Mouse (Mus musculus): ENCODE measurements around the gene Mllt11. TPM values are rescaled to one million over a fixed set of nuclear protein-coding genes. Genes with fewer than 3 reads are reported as not detected.
A peak's percentile ranks its signal among the peaks of the same experiment; 100 is the strongest.

Mllt11 gene
- polyA plus RNA-seq, 1 experiment, result 388 TPM

- peak; percentile 46 to 75 for DNase-seq (ENCODE audit: extremely low spot score in 1 of 2, low spot score in 1 of 2)
Observed at GRCm38 (mm10) chr3:95246465-95247231, 14.7 kb upstream of the Mllt11 start.

GRCm38 (mm10) chr3:95243086-95243485 is 11.1 kb upstream of the Mllt11 start:
- DNase-seq (ENCODE audit: extremely low spot score in 1 of 2, low spot score in 1 of 2), result no peak

DNA sequence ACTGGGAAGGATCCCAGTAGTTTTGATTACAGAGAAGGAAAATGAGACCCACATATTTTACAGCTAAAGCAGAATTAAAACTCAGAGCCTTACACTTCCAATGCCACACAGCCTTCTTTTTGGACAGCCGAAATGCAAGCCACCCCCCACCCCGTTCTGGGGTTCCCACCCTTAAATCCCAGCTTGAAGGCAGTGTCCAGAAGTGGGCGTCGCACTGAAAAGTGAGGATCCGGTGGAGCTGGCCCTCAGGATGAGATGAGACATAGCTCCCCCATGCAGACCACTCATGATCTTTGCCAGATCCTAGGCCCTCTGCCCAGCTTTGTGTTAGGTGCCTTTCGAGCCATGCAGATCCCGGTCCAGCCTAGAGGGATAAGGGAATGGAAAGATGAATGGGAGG is 9.5 kb upstream of the Mllt11 start, which contains the start of gene Gm128:
Gene Gm128 (minus strand): TSS at position 101 of the 400 bp plus-strand sequence.
- DNase-seq (ENCODE audit: extremely low spot score in 1 of 2, low spot score in 1 of 2), result no peak

DNA sequence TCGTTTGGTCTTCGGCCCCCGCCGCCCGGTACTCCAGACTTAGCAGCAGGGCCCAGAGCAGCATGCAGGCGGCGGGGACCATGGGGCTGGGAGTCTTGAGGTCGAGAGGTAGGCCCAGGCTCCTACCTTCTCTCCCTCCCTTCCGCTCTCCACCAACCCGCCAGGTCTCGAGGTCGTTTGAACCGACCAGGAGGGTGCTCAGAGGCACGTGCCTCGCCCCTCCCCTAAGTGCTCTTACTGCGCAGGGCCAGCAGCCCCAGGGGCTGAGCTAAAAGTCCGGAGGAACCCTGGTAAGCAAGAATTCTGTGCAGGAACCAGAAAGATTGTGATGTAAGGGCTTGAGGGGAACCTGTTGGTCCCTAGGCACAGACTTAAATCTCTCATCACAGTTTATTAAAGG is 8.9 kb upstream of the Mllt11 start:
- no peak for DNase-seq (ENCODE audit: extremely low spot score in 1 of 2, low spot score in 1 of 2)

DNA sequence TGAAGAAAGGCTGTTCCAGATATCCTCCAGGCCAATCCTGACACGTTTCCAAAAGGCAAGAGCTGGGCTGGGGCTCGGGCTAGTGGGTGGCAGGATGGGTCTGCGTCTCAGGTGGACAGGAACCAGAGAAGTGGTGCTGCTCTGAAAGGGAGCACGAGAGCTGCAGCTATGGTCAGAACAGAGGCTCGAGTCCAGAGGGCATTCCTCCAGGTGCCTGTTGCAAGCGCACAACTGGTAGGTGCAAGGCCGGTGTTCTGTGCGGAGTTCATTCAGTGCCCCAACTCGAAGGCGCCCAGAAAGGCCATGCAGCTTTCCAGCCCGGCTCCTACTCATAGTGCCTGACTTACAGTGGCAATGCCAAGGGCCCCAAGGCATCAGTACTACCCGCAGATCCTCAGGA is 8.0 kb upstream of the Mllt11 start:
- DNase-seq (ENCODE audit: extremely low spot score in 1 of 2, low spot score in 1 of 2), result no peak

DNA sequence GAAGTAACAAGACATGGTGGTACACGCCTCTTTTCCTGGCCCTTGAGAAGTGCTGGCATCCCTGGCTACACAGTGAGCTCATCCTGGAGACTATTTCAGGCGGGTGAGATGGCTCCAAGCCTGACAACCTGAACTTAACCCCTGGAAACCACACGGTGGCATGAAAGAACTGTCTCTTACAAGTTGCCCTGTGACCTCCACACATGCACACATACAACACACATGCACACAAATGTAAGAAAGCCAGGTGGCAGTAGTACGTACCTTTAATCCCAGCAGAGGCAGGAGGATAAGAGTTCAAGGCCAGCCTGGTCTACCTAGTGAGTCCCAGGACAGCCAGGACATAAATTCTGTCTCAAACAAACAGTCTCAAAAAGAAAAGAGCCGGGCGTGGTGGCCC is 7.1 kb upstream of the Mllt11 start:
- DNase-seq (ENCODE audit: extremely low spot score in 1 of 2, low spot score in 1 of 2), result no peak

DNA sequence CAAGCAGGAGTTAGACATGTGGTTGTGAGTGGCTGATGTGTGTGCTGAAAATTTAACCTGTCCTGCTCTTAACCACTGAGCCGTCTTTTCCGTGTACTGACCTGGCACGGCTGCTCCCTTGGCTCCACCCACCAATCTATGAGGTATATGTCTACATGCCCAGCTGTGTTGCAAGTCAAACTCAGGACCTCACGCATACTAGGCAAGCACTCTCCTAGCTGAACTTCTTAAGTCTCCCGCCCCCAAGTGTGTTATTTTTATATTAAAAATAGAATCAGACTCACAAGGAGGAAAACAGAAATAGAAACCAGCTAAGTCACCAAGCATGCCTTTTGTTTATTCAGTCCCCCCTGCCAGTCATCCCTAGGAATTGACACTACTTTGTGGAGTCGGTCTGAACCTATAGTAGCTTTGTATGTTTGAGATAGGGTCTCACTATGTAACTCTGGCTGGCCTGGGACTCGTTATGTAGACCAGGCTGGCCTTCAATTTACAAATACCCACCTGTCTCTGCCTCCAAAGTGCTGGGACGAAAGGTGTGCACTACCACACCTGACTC is 5.6 kb upstream of the Mllt11 start:
- DNase-seq (ENCODE audit: extremely low spot score in 1 of 2, low spot score in 1 of 2), result no peak

GRCm38 (mm10) chr3:95235386-95236301 is 3.7 kb upstream of the Mllt11 start:
- DNase-seq (ENCODE audit: extremely low spot score in 1 of 2, low spot score in 1 of 2), result no peak

DNA sequence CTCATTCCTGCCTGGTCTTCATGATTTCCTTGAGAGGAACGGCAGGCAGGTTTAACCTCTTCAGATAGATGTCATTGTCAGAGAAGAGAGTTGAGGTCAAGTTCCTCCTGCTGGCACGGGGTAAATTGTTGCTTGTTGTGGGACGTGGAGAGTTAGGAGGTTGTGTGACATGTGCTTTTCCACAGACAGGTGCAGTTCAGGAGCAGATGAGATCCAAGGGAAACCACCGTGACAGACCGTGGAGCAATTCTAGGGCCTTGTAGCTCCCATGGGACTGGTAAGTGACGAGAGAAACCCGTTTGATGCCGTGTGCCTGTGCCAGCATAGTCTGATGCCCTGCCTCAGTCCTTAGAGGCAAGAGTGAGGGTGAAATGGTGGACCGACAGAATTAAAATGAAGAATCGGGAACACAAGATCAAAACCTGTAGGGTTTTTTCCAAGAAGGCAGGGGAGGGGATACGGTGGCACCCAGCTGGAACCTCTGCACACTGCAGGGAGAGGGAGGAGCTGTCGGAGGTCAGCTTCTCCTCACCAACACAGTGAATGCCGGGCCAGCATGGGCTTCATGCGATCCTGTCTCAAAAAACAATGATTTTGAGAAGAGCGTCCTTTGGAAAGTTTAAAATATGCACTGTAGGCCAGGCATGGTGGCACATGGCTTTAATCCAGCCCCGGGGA is 1.5 kb upstream of the Mllt11 start:
- no peak for DNase-seq (ENCODE audit: extremely low spot score in 1 of 2, low spot score in 1 of 2)

- DNase-seq (ENCODE audit: extremely low spot score in 1 of 2, low spot score in 1 of 2), result no peak
Observed at GRCm38 (mm10) chr3:95232771-95233170, 800 bp upstream of the Mllt11 start.

DNA sequence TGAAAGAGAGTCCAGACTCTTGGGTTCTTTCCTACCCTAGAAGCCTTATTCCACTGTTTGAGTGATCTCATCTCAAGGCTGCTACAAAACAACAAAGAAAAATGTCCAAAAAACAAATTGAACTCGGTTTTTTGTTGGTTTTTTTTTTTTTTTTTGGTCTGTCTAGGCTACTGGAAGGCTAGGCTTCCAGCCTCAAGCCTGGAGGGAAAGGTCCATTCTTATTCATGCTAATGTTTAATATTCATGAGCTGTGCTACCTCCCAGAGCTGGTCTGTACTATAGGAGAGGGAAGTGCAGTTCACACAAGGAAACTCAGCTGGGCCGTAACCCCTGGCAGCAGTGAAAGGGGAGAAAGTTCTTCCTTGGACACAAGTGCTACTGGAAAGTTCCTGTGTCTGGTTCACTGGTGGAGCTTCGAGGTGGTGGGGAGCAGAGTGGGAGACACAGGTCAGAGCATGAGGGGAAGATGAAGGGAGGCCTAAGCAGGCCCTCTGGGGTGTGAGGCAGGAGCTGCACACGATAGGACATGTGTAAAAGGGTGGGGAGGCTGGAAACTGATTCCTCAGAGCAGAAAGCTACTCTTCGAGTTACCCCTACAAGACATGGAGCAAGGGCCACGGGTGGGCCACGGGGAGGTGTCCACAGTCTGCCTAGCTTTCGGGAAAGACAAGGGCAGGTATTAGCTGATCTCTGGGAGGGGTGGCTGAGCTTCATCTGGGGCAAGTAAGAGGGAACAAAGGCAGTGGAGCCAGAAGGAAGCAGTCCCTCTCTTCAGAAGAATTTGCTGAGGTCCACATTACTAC is 1.3 kb downstream of the Mllt11 start:
- DNase-seq (ENCODE audit: extremely low spot score in 1 of 2, low spot score in 1 of 2), result no peak

- peak; percentile 35 to 49 for DNase-seq (ENCODE audit: extremely low spot score in 1 of 2, low spot score in 1 of 2)
Observed at GRCm38 (mm10) chr3:95229781-95230494, 2.0 kb downstream of the Mllt11 start.

- peak; percentile 63 to 82 for DNase-seq (ENCODE audit: extremely low spot score in 1 of 2, low spot score in 1 of 2)
Observed at GRCm38 (mm10) chr3:95228894-95229780, 2.8 kb downstream of the Mllt11 start.

GRCm38 (mm10) chr3:95228148-95228893 is 3.6 kb downstream of the Mllt11 start, which contains the start of gene Cdc42se1:
Gene Cdc42se1, plus strand, starts transcription at chr3:95228732.
- peak; percentile 84 to 93 for DNase-seq (ENCODE audit: extremely low spot score in 1 of 2, low spot score in 1 of 2)

DNA sequence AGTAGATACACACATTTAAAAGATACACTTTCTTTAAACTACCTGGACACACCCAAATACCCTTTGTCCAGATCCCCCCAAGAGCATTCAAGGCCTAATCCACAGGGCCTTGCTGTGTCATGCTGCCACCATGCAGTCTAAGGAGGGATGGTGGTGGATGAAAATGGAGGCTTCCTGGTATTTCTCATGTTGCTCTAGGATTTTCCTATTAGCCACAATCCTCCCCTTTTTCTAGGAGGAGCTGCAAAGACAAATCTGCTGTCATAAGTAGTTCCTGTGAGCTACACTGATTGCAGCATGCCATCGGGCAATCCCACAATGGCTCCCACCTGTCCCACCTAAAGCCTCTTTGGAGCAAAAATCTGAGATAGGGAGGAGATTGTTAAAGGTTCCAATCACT is 4.8 kb downstream of the Mllt11 start:
- DNase-seq (ENCODE audit: extremely low spot score in 1 of 2, low spot score in 1 of 2), result no peak

- DNase-seq (ENCODE audit: extremely low spot score in 1 of 2, low spot score in 1 of 2), result peak in 1 of 2 experiments; percentile 48
Observed at GRCm38 (mm10) chr3:95224295-95224694, 7.7 kb downstream of the Mllt11 start.

DNA sequence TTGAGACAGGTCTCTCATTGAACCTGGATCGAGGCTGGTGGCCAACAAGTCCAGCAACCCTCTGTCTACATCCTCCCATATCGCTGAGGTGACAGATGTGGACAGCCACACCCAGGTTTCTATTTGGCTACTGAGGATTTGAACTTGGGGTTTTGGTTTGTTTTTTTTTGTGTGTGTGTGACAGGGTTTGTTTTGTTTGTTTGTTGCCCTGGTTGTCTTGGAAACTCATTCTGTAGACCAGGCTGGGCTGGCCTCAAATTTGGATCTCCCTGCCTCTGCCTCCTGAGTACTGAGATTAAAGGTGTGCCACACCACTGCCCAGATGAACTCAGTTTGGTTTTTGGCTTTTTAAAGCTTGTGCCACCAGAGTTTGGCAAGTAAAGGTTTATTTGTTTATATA is 8.9 kb downstream of the Mllt11 start:
- no peak for DNase-seq (ENCODE audit: extremely low spot score in 1 of 2, low spot score in 1 of 2)
